Mouse (Mus musculus) liver, adult 10 weeks (tissue): ENCODE measurements around the gene Pfdn6. TPM values are rescaled to one million over a fixed set of nuclear protein-coding genes. Genes with fewer than 3 reads are reported as not detected.

ENCODE experiments used
- polyA plus RNA-seq: library from polyadenylated mRNA; stranded (reverse); fragments of 350-450 nt; fragmentation: Illumina TruSeq; extraction: RNeasy Lipid Tissue Mini Kit (QIAGEN cat#74804); gene quantifications from one replicate; pipeline ENCODE4 v1.2.3, GENCODE M21; 2014; ENCODE audit warnings: low read depth, low replicate concordance

Pfdn6 gene
- 12.6 TPM for polyA plus RNA-seq

DNA sequence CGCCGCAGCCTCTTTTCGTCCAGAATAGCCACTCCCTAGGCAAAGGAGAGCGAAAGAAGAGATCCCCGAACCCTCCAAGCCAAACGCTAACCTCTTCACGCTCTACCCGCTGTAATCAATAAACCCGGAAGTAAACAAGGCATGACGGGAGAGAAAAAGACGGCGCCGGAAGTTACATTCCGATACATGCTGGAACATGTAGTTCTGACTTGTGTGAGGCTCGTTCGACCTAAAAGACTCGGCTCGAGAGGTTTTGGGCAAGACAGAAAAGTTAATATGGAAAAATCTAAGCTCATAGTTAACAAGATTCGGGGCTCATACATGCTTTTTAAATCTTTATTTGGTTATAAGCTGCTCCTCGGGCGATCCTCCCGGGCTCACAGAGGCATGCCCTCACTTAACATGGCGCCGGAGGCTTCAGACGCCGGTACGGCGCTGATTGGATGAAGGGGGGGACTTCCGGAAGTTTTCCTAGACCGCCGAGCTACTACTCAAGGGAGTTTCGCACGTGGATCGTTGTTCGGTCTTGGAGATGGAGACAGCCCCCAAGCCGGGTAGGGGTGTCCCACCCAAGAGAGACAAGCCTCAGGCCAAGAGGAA, at the start of gene Pfdn6, which contains the start of gene Wdr46:
TSS of gene Pfdn6 (minus strand) at position 138 of the 600 bp plus-strand sequence.
TSS of gene Wdr46 (plus strand) at position 455 of the 600 bp plus-strand sequence.

DNA sequence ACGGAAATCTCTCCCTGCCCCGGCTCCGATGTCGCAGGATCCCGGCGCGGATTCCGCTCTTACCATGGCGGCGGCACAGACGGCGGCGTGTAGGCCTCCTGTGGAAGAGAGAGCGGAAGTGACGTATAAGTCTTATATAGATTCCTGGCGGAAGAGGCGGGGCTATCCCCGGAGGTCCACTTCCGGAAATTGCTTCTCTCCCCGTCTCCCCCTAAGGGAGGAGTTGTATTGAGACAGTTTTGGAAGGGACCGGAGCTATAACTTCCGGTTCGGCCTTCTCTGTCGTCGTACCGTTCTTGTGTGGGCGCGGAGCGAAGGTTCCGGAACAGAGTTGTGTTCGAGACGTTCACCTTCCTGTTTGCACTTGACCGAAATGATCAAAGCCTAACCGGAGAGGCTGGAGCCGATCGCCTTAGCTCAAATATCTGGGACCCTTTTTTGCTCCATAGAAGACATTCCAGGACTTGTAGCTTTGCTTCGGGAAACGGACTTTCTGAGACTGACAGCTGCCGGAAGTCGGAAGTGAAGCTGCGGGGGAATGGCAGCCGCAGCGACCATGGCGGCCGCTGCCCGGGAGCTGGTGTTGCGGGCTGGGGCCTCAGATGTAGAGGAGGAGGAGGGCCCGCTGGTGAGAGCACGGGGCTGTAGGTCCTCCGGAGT, 15.5 kb upstream of the Pfdn6 start, which contains the start of the genes Vps52 and Rps18:
TSS of gene Vps52 (plus strand) at position 258 of the 660 bp plus-strand sequence.
TSS of gene Rps18 (minus strand) at position 447 of the 660 bp plus-strand sequence.

DNA sequence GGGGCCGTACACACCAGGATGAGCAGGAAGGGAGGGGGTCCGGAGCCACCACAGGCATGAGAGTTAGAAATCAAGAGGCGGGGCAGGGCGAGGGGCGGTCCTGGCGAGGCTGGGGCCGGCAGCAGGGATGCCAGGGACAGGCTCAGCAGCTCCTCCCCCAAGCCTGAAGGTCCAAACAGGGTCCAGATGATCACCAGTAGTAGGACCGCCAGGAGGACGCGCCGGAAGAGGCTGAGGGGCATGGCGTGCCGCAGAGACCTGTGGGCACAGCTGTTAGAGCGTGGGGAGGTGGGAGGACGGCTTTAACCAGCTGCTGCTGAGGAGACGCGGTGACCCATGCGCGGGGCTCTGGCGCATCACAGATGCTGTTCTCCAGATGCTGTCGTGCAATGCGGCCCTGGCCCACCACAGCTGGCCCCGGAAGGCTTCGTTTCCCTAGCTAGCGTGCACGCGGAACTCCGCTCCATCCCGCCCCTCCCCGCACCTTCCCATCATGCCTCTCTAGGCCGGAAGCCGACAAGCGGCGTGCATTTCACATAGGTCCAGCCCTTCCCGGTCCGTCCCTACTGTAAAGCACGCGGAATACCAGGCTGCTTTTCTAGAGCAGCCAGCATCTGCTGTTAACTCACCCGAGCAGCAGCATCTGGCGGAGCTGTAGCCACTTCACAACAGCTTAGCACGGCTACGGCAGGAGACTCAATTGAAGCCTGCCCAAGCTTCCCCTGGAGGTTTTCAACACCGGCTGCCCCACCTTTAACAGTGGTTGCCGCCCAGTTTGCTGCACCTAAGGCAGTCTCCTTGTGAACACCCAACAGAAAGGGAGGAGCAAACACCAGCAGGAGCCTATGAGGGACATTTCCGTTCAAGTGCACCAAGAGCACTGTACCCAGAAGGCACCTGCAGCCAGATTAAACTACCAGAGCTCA, 11.1 kb upstream of the Pfdn6 start, which contains the start of gene B3galt4:
TSS of gene B3galt4 (minus strand) at position 468 of the 926 bp plus-strand sequence.

DNA sequence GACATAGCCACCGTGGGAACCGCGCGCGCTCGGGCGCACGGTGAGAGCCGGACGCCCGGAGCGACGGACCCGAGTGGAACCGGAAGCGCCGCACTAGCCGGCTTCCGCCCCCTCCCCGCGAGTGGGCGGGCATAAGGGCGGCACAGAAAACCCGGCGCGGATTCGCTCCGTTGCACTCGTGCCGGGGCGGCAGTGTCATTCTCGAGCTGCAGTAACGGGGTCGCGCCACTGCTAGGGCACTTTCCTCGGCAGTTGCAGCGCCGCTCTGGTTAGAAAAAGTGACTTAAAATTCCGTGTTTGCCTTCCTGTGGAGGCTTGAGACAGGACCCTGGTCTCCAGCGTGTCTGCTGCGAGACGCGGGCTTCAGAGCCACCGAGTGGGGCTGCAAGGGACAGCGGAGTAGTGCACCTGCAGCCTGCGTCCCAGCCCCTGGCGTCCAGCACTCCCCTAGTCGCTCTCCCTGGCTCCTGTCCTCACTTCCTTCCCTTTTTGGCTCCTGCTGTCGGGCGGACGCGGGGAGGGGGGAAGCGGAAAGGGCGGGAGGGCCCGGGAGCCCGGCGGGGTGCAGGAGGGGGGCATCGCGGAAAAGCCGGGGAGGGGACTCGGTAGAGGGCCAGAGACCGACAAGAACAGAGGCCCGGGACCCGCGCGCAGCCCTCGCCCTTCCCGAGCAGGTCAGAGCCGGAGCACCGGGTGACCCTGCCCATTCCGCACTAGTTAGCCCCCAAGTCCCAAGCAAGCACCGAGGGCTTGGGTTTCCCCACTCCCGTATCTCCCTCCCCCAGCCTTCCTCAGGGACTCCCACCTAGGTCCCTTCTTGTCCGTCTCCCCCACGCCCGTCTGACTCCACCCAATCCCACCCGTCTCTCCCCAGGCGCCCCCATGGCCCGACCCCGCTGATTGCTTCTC, 10.5 kb downstream of the Pfdn6 start, which contains the start of gene Rgl2:
TSS of gene Rgl2 (plus strand) at position 173 of the 909 bp plus-strand sequence.

GRCm38 (mm10) chr17:33915671-33916250, 24.4 kb downstream of the Pfdn6 start, which contains the start of the genes Tapbp and Zbtb22:
Gene Tapbp (plus strand): TSS chr17:33915899.
Gene Zbtb22 (plus strand): TSS chr17:33915904.

DNA sequence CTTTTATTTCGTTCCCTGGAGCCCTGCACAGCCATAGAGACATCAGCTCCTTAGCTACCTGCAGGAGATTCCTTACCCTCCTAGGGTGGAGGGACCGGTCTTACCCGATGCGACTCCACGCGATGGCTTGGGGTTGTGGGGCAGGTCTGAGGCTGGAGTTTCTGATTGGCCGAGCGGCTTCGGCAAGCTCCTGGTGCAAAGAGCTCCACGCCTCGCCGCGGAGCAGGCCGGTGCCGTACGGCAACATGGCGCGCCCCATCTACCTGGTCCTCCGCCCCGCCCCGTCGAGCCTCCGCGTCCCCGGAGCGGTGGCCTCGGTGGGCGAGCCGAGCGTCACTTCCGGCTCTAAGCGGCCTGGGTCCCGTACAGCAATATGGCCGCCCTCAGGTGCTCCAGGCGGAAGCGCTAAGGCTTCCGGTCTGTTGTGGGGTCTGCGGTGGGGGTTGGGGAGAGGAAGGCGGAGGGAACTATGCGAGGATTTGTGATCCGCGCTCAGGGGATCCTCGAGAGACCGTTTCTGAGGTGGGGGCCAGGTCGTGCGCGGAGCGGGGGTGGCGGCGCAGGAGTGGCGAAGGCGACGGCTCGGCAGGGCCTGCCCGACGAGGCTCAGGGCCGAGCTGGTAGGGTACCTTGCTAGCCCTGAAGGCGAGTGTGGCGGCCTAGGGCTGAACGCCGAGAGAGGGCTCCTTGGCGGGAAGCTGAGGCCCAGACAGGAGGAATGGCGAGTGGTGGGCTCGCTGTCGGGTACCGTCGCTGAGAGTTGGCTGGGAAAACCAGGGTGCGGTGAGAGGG, 30.9 kb downstream of the Pfdn6 start, which contains the start of gene Daxx:
TSS of gene Daxx (plus strand) at position 338 of the 792 bp plus-strand sequence.

DNA sequence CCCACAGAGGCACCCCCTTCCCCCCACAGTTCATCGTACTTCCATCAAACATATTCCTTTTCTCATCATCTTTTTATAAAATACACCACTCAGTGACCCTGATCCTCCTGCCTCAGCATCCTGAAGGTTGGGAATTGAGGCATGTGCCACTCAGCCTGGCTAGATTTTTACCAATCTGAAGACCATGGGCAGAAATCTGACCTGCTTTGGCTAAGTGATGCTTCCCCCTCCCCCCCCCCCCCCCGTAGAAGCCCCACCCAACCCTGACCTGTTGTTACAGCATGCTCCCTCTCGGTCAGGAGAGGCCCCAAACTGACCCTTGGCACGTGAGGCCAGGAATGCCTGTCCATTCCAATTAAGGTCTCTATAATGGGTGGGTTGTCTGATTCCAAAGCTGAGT, 35.3 kb downstream of the Pfdn6 start, which contains the start of gene Platr17:
TSS of gene Platr17 (plus strand) at position 301 of the 400 bp plus-strand sequence.

GRCm38 (mm10) chr17:33890533-33891059, 49.5 kb downstream of the Pfdn6 start, which contains the start of gene Kifc1:
Gene Kifc1 (minus strand): TSS chr17:33890661.

Other genes starting within 250 kb of the Pfdn6 start
- 24.2 TPM for gene March2, start 221.7 kb downstream of the Pfdn6 start, polyA plus RNA-seq
- gene Rab11b, start 179.8 kb downstream of the Pfdn6 start, polyA plus RNA-seq = 9.3 TPM
- gene Angptl4, start 158.5 kb downstream of the Pfdn6 start, polyA plus RNA-seq = 8.0 TPM
- gene Kank3, start 129.8 kb downstream of the Pfdn6 start, polyA plus RNA-seq = 3.1 TPM
- gene Rps28, start 115.8 kb downstream of the Pfdn6 start, polyA plus RNA-seq = 37.1 TPM
- gene Ndufa7, start 115.8 kb downstream of the Pfdn6 start, polyA plus RNA-seq = 24.4 TPM
- gene Cd320, start 97.3 kb downstream of the Pfdn6 start, polyA plus RNA-seq = 1.5 TPM
- gene Gm7029, start 66.5 kb downstream of the Pfdn6 start, polyA plus RNA-seq = not detected
- not detected for gene Kifc1, start 49.7 kb downstream of the Pfdn6 start, polyA plus RNA-seq
- not detected for gene Platr17, start 35.2 kb downstream of the Pfdn6 start, polyA plus RNA-seq
- gene Daxx, start 30.9 kb downstream of the Pfdn6 start, polyA plus RNA-seq = 3.7 TPM
- 29.5 TPM for gene Tapbp, start 24.4 kb downstream of the Pfdn6 start, polyA plus RNA-seq
- 1.7 TPM for gene Zbtb22, start 24.4 kb downstream of the Pfdn6 start, polyA plus RNA-seq
- 0.64 TPM for gene Rgl2, start 10.8 kb downstream of the Pfdn6 start, polyA plus RNA-seq
- gene Wdr46, start 317 bp upstream of the Pfdn6 start, polyA plus RNA-seq = 1.2 TPM
- not detected for gene B3galt4, start 11.1 kb upstream of the Pfdn6 start, polyA plus RNA-seq
- gene Vps52, start 15.5 kb upstream of the Pfdn6 start, polyA plus RNA-seq = 3.0 TPM
- 51.8 TPM for gene Rps18, start 15.7 kb upstream of the Pfdn6 start, polyA plus RNA-seq
- 848 TPM for gene H2-K1, start 60.0 kb upstream of the Pfdn6 start, polyA plus RNA-seq
- gene Ring1, start 84.3 kb upstream of the Pfdn6 start, polyA plus RNA-seq = 1.8 TPM
- gene H2-Ke6, start 87.7 kb upstream of the Pfdn6 start, polyA plus RNA-seq = 13.3 TPM
- 3.2 TPM for gene Slc39a7, start 91.3 kb upstream of the Pfdn6 start, polyA plus RNA-seq
- gene Rxrb, start 91.5 kb upstream of the Pfdn6 start, polyA plus RNA-seq = 1.4 TPM
- gene Col11a2, start 99.1 kb upstream of the Pfdn6 start, polyA plus RNA-seq = not detected
- gene H2-Oa, start 152.0 kb upstream of the Pfdn6 start, polyA plus RNA-seq = not detected
- gene H2-DMa, start 179.2 kb upstream of the Pfdn6 start, polyA plus RNA-seq = 1.2 TPM
- gene Brd2, start 182.3 kb upstream of the Pfdn6 start, polyA plus RNA-seq = 94.0 TPM
- 0.64 TPM for gene H2-DMb2, start 203.0 kb upstream of the Pfdn6 start, polyA plus RNA-seq
- gene H2-DMb1, start 212.7 kb upstream of the Pfdn6 start, polyA plus RNA-seq = 2.6 TPM
- gene Tap1, start 247.2 kb upstream of the Pfdn6 start, polyA plus RNA-seq = 2.8 TPM
- gene Psmb9, start 247.4 kb upstream of the Pfdn6 start, polyA plus RNA-seq = 6.2 TPM